Mouse (Mus musculus): ENCODE results near the gene Kalrn. TPM values are rescaled to one million over a fixed set of nuclear protein-coding genes. Genes with fewer than 3 reads are reported as not detected.
A peak's percentile ranks its signal among the peaks of the same experiment; 100 is the strongest.

The Kalrn gene
- polyA plus RNA-seq, 1 experiment from 2014 or later, result 30.0 TPM

GRCm38 (mm10) chr16:34229350-34229749, 344.0 kb downstream of the Kalrn start:
- 79% methylated on average over 8 of the region's 8 CpGs for WGBS
- Histone ChIP-seq H3K9ac (no peak overlapping the region), H3K4me1 (peaks cover 12% of the 10 kb centered on the region; the same call in 1 of the 2 replicates), H3K9me3 (no peaks in the 10 kb centered on the region), H3K27ac (no peak overlapping the region), H3K27me3 (no peaks in the 10 kb centered on the region), H3K36me3 (replicated peaks) (peaks cover 27% of the 10 kb centered on the region), H3K4me3 (replicated peaks) (no peak overlapping the region), H3K4me2 (no peak overlapping the region)
- no peak for ATAC-seq (ENCODE audit: low FRiP score)

- no peak for ATAC-seq (ENCODE audit: low FRiP score)
- Histone ChIP-seq H3K9me3 (no peaks in the 10 kb centered on the region), H3K27me3 (no peaks in the 10 kb centered on the region), H3K36me3 (replicated peaks) (peaks cover 25% of the 10 kb centered on the region), H3K4me3 (replicated peaks) (no peak overlapping the region), H3K9ac (no peak overlapping the region), H3K4me1 (peaks cover 12% of the 10 kb centered on the region; the same call in 1 of the 2 replicates), H3K4me2 (no peak overlapping the region), H3K27ac (no peak overlapping the region)
- WGBS, result 37% methylated on average over 5 of the region's 5 CpGs
Observed at GRCm38 (mm10) chr16:34228661-34229060, 344.7 kb downstream of the Kalrn start.

- no peak overlapping the region for H3K4me3 ChIP-seq (replicated peaks)
- H3K27me3 ChIP-seq, result no peaks in the 10 kb centered on the region
- no peak overlapping the region for H3K27ac ChIP-seq
- ATAC-seq (ENCODE audit: low FRiP score), result no peak
- 90% methylated on average over 3 of the region's 3 CpGs for WGBS
- no peak overlapping the region for H3K9ac ChIP-seq
- no peaks in the 10 kb centered on the region for H3K4me1 ChIP-seq
- H3K36me3 ChIP-seq (replicated peaks), result peaks cover 72% of the 10 kb centered on the region
- no peaks in the 10 kb centered on the region for H3K9me3 ChIP-seq
- H3K4me2 ChIP-seq, result no peak overlapping the region
Observed at GRCm38 (mm10) chr16:34212160-34212559, 361.2 kb downstream of the Kalrn start.

GRCm38 (mm10) chr16:34211243-34211642, 362.1 kb downstream of the Kalrn start:
- WGBS, result 91% methylated on average over 12 of the region's 12 CpGs
- Histone ChIP-seq H3K4me3 (replicated peaks) (no peak overlapping the region), H3K4me2 (no peak overlapping the region), H3K27ac (no peak overlapping the region), H3K27me3 (no peaks in the 10 kb centered on the region), H3K9ac (no peak overlapping the region), H3K4me1 (no peaks in the 10 kb centered on the region), H3K9me3 (no peaks in the 10 kb centered on the region), H3K36me3 (replicated peaks) (peaks cover 66% of the 10 kb centered on the region)
- no peak for ATAC-seq (ENCODE audit: low FRiP score)

GRCm38 (mm10) chr16:34208748-34209147, 364.6 kb downstream of the Kalrn start:
- WGBS, result 83% methylated on average over 5 of the region's 5 CpGs
- no peaks in the 10 kb centered on the region for H3K9me3 ChIP-seq

GRCm38 (mm10) chr16:34207972-34208371, 365.4 kb downstream of the Kalrn start:
- Histone ChIP-seq H3K4me2 (no peak overlapping the region), H3K9me3 (no peaks in the 10 kb centered on the region), H3K4me3 (replicated peaks) (no peak overlapping the region), H3K4me1 (peaks cover 8% of the 10 kb centered on the region), H3K27me3 (no peaks in the 10 kb centered on the region), H3K36me3 (replicated peaks) (peaks cover 70% of the 10 kb centered on the region), H3K27ac (no peak overlapping the region), H3K9ac (no peak overlapping the region)
- ATAC-seq (ENCODE audit: low FRiP score), result no peak
- 93% methylated on average over 5 of the region's 5 CpGs for WGBS

More at GRCm38 (mm10) chr16:34208748-34209147, 364.6 kb downstream of the Kalrn start:
- Histone ChIP-seq H3K36me3 (replicated peaks) (peaks cover 69% of the 10 kb centered on the region), H3K4me3 (replicated peaks) (no peak overlapping the region), H3K9ac (no peak overlapping the region), H3K27me3 (no peaks in the 10 kb centered on the region), H3K27ac (no peak overlapping the region), H3K4me1 (peaks cover 8% of the 10 kb centered on the region), H3K4me2 (no peak overlapping the region)
- no peak for ATAC-seq (ENCODE audit: low FRiP score)

GRCm38 (mm10) chr16:34204527-34205139, 368.7 kb downstream of the Kalrn start:
- Histone ChIP-seq H3K4me2 (no peak overlapping the region), H3K36me3 (replicated peaks) (peaks cover 57% of the 10 kb centered on the region), H3K27me3 (no peaks in the 10 kb centered on the region), H3K9ac (no peak overlapping the region), H3K4me1 (peaks cover 8% of the 10 kb centered on the region), H3K27ac (0 out of 2 replicates have a peak overlapping the region, but pooled peaks have one; percentile 25), H3K4me3 (replicated peaks) (no peak overlapping the region), H3K9me3 (no peaks in the 10 kb centered on the region)
- ATAC-seq (ENCODE audit: low FRiP score), result peak; percentile 60; the same call in 1 of the 2 replicates
- 40% methylated on average over 13 of the region's 13 CpGs for WGBS

GRCm38 (mm10) chr16:34199543-34199942, 373.8 kb downstream of the Kalrn start:
- H3K9me3 ChIP-seq, result no peaks in the 10 kb centered on the region
- H3K36me3 ChIP-seq (replicated peaks), result peaks cover 56% of the 10 kb centered on the region
- no peak overlapping the region for H3K4me2 ChIP-seq
- peaks cover under 1% of the 10 kb centered on the region for H3K4me1 ChIP-seq
- no peak overlapping the region for H3K4me3 ChIP-seq (replicated peaks)
- ATAC-seq (ENCODE audit: low FRiP score), result no peak
- no peaks in the 10 kb centered on the region for H3K27me3 ChIP-seq
- no peak overlapping the region for H3K9ac ChIP-seq
- H3K27ac ChIP-seq, result no peak overlapping the region
- 89% methylated on average over 6 of the region's 6 CpGs for WGBS

- no peak overlapping the region for H3K9ac ChIP-seq
- no peak overlapping the region for H3K27ac ChIP-seq
- H3K27me3 ChIP-seq, result no peaks in the 10 kb centered on the region
- peak; percentile 51; the same call in 1 of the 2 replicates for ATAC-seq (ENCODE audit: low FRiP score)
- WGBS, result 47% methylated on average over 10 of the region's 10 CpGs
- no peaks in the 10 kb centered on the region for H3K9me3 ChIP-seq
- H3K4me2 ChIP-seq, result no peak overlapping the region
- H3K4me1 ChIP-seq, result no peaks in the 10 kb centered on the region; the same call in 1 of the 2 replicates
- peaks cover 30% of the 10 kb centered on the region for H3K36me3 ChIP-seq (replicated peaks)
- no peak overlapping the region for H3K4me3 ChIP-seq (replicated peaks)
Observed at GRCm38 (mm10) chr16:34192959-34193842, 380.1 kb downstream of the Kalrn start.

GRCm38 (mm10) chr16:34184721-34185120, 388.6 kb downstream of the Kalrn start:
- Histone ChIP-seq H3K27ac (no peak overlapping the region), H3K36me3 (replicated peaks) (peaks cover 36% of the 10 kb centered on the region)
- no peak for ATAC-seq (ENCODE audit: low FRiP score)

GRCm38 (mm10) chr16:34183186-34183585, 390.1 kb downstream of the Kalrn start:
- Histone ChIP-seq H3K4me3 (replicated peaks) (no peak overlapping the region), H3K4me1 (no peaks in the 10 kb centered on the region), H3K4me2 (no peak overlapping the region), H3K27me3 (no peaks in the 10 kb centered on the region), H3K27ac (no peak overlapping the region), H3K9ac (no peak overlapping the region), H3K9me3 (no peaks in the 10 kb centered on the region), H3K36me3 (replicated peaks) (peaks cover 33% of the 10 kb centered on the region)
- WGBS, result 90% methylated on average over 4 of the region's 4 CpGs
- no peak for ATAC-seq (ENCODE audit: low FRiP score)

More at GRCm38 (mm10) chr16:34184721-34185120, 388.6 kb downstream of the Kalrn start:
- no peaks in the 10 kb centered on the region for H3K9me3 ChIP-seq
- no peak overlapping the region for H3K4me2 ChIP-seq
- H3K4me3 ChIP-seq (replicated peaks), result no peak overlapping the region
- H3K4me1 ChIP-seq, result no peaks in the 10 kb centered on the region
- H3K9ac ChIP-seq, result no peak overlapping the region
- no peaks in the 10 kb centered on the region for H3K27me3 ChIP-seq
- WGBS, result 73% methylated on average over 3 of the region's 3 CpGs

- no peak overlapping the region for H3K4me2 ChIP-seq
- no peak overlapping the region for H3K4me3 ChIP-seq (replicated peaks)
- no peaks in the 10 kb centered on the region for H3K27me3 ChIP-seq
- ATAC-seq (ENCODE audit: low FRiP score), result no peak
- H3K36me3 ChIP-seq (replicated peaks), result peaks cover 82% of the 10 kb centered on the region
- H3K9me3 ChIP-seq, result no peaks in the 10 kb centered on the region
- no peak overlapping the region for H3K27ac ChIP-seq
- H3K9ac ChIP-seq, result no peak overlapping the region
- no peaks in the 10 kb centered on the region for H3K4me1 ChIP-seq
- 89% methylated on average over 4 of the region's 4 CpGs for WGBS
Observed at GRCm38 (mm10) chr16:34175625-34176024, 397.7 kb downstream of the Kalrn start.
